Mouse (Mus musculus): ENCODE data around the gene Rpl37.
"Not testable (repeated sequence)": the region's sequence is repeated elsewhere in the genome, so short reads cannot be mapped to it uniquely, and the experiment has no call there.

Rpl37 gene

DNA sequence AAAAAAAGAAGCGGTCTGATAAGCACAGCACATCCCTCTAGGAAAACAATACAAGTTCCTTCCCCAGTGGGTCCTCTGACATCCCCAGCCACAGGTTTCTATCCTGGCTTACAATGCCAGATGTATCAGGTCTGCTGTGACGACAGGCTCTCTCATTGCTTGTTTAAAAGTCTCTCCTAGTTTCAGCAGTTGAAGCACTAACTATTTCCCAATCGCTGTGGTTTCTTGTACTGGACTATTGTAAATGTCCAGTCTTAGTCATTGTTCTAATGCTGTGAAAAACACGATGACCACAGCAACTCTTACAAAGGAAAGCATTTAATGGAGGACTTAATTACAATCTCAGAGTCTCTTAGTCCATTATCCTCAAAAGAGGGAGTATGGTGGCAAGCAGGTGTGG is 10.0 kb downstream of the Rpl37 start:
- no peak for DNase-seq

DNA sequence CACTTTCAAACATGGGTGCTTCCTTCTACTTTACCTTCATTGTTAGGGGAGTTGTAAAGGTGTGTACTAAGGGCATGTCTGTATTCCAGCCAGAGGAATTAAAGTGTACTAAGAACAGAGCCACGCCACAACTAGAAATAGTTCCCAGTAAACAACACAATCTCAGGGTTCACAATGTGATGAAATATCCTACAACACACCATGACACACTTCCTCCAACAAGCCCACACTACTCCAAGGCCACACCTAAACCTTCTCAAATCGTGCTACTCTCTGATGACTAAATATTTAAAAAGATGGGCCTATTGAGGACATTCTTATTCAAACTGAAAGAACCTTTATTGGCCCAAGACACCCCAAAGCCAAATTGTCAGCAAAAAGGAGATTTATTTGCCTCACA is 11.0 kb downstream of the Rpl37 start:
- DNase-seq = no peak

DNA sequence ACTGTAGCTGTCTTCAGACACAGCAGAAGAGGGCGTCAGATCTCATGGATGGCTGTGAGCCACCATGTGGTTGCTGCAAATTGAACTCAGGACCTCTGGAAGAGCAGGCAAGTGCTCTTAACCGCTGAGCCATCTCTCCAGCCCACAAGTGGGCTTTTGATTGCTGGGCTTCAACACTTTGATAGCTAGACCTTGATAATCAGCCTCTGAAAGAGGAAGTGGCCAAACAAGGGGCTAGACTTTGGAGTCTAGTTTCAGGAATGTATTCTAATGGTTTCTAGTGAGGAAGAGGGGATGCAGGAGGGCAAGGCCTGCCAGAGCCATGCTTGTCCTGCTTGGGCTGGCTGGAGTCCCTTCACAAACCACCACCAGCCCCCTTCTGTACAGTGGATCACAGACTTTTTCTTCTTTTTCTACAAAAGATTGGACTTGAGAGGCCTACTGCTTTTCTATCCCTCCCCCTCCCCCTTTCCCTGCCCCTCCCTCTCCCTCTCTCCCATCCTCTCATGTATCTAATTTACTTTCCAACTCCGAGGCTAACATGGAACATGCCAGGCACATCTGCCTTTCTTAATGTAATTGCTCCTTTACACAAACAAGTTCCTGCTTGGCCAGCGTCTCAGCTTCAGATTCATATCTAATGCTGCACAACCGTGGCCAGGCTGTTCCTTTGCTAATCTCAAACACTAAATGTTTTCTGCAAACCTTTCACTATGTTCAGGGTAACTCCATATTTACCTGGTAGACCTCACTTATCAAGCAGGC is 11.9 kb downstream of the Rpl37 start:
- DNase-seq = no peak

DNA sequence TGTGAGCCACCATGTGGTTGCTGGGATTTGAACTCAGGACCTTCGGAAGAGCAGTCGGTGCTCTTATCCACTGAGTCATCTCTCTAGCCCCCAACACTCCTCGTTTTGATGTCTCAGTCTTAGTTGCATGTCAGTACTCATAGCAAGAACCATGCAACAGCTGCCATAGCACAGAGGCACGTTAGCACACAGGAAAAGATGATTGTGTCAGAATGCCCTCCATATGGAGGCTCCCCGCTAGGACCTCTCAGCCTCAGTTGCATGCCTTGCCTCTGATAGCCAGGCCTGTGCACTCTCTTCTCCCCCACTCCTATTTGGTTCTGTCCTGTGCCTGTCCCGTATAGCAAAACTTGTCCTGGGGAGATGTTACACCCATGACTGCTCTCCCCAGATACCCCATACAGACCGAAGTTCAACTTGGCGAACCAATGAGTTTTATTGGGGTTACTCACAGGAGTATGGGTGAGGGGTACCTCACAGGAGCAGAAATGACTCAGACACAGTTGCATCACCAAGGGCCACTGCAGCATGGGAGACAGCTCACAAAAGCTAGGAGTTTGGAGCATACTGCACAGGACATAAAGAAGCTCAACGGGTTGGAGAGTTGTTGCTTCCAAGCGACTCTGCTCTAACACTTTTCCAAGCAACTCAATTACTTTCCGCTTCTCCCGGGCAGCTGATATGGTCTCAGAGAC is 12.8 kb downstream of the Rpl37 start:
- no peak for DNase-seq

DNA sequence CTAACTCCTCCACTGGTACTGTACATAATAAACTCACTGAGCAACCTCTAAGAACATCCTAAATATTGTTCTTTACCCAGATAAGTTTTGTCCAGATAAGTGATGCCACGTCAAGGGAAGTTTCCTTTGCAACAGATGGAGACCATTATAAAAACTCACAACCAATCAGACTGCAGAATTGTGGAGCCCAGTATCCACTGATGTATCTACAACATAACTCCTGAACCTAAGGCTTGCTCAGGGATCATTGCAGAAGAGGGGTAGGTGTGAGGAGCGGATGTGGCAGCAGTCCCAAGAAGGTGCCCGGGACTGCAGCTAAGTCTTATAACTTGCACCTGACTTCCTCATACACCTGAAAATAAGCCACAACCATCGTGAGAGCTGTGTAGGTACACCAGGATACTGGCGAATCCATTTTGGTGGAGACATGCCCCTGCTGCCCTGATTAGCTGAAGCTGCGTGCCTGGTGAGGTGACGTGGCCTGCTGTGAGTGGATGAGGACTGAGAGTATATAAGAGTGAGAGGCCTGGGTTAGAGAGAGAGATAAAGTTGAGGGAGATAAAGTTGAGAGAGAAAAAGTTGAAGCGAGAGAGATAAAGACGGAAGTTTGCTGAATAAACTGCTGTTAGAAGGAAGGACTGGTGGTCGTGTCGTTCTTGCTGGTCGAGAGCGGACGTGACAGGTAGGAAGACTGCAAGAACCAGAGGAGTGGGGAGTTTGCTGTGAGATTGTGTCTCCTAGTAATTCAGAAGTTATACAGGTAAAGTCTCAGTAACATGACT is 14.6 kb downstream of the Rpl37 start:
- DNase-seq = not testable (repeated sequence)

DNA sequence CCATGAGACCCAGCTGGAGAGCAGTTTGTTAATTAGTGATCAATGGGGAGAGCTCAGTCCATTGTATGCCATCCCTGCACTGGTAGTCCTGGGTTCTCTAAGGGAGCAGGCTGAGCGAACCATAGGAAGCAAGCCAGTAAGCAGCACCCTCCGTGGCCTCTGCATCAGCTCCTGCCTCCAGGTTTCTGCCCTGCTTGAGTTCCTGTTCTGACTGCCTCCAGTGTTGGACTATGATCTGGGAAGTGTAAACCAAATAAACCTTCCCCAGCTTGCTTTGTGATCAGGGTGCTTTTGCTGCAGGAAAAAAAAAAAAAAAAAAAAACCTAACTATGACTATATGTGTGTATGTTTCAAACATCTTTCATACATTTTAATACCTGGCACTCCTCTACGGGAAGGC is 16.9 kb downstream of the Rpl37 start:
- no peak for DNase-seq

DNA sequence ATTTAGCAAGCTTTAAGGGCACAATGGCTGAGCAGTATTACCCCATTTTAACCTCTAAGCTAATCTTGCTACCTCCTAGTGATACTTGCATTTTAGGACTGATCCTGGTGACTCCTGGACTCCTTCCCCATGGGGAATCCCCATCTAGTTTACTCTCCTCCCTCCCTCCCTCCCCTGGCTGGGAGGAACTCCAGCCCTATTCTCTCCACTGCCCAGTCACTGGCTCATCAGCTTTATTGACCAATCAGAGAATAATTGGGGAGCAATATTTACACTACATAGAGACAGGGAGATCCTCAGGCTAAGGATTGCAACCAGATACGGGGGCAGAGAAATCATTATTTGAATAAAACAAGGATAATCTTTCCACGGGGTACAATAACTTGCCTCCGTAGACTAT is 17.7 kb downstream of the Rpl37 start:
- DNase-seq = no peak

DNA sequence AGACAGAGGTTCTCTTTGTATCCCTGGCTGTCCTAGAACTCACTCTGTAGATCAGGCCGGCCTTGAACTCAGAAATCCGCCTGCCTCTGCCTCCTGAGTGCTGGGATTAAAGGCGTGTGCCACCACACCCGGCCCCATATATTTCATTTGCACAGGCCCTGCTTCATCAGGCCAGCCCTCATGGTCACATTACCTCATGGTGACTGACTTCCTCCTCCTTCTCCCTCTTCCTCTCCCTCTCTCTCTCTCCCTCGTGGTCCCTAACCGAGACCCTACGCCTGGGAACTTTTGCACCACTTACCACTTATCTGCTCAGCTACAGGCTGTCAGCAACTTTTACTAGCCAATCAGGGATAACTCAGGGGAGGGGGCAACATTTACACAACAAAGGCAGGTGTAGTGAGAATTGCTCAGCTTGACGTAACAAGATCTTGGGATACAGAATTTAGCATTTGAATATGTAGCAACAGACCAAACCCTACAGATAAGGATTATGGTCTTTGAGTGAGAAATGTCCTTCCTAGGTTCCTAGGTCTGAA is 18.6 kb downstream of the Rpl37 start:
- DNase-seq = no peak

DNA sequence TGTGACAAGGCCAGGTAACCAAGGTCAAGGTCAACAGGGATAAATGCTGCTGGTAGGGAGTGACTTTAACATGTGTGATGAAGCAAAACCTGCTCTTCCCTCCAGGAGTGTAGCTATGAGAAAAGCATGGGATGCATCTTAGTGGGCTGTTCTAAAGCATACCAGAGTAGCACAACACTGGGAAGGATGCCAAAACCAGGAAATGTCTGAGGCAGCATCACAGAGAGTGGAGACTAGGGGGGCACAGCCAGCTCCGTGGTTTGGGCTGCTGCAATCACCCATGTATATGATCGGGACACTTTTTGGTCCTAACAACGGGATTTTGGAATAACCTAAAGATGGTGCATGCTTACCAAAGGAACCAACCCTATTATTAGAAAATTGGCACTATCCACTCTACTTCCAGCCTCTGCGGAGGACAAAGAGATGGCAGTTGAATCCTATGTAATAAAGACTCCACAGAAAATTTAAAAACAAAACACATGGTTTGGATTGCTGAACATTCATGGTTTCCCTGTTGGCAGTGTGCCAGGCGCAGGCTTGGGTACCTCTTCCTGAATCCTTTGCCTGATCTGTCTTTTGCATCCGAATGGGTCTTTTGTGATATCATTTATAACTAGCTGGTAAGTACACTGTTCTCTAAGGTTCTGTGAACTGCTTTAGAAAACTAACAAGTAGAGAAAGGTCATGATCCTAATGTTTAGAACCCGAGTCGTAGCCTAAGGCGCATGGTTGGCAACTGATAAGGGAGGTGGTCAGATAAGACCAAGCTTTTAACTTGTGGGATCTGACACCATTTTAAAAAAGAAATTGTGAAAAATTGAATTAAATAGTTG is 21.8 kb downstream of the Rpl37 start:
- DNase-seq = no peak

DNA sequence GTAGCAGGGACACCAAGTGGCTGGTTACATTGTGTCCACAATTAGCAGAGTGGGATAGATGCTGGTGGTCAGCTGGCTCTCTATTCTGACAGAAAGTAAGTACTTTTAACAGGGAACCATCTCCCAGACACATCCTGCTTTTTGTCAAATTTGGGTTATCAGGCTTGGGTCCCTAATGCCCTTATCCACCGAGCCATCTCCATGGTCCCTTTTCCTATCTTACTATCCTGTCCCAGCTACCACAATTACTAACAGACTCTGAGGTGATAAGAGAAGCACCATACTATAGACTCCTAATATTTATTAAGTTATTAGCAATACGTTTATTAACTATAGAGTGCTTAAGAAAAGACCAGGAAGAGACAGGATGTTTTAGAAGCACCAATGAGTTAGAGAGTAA is 22.9 kb downstream of the Rpl37 start:
- DNase-seq = no peak

DNA sequence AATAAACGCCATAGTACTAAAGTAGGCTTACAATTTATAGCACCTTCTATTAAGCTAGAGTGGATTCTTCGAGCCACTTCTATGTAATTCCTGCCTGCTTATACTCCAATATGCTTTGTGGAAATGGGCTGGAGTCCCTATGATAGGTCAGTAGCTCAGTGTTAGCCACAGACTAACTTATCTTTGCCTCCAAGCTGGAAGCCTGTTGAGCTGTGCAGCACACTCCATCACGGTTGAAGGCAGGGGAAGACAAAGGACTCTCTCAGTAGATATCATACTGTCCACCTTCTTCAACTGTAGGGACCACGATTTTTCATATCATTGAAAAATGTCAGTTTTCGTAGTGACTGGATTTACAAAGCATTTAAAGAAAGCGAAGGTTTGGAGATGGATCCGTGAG is 23.4 kb downstream of the Rpl37 start:
- no peak for DNase-seq

DNA sequence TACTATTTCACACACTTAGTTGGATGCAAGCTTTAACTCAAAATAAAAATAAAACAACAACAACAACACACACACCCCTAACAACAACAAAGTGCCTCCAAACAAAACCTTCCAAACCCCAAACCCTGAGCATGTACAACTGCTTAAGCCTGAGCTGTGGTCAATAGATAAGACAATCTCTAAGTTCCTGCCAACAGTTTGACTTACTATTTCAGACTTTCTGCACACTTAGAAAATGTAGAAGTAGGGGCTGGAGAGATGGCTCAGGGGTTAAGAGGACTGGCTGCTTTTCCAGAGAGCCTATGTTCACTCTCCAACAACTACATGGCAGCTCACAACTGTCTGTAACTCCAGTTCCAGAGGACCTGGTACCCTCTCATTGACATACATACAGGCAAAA is 23.9 kb downstream of the Rpl37 start:
- DNase-seq = no peak

DNA sequence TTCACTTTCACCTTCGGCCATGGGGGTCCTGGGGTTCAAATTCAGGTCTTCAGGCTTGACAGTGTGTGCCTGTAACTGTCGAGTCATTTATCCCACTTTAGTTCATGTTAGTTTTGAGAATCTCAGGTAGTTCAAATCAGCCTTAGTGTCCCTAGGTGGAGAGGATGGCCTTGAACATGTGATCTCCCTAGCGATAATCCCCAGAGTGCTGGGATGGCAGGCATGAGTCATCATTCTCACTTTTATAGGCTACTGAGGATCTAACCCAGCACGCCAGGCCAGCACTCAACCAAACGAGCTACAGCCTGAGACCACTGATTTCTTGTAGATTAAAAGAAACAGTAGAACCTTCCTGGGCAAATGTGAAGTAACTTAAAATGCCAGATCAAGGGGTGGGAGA is 25.6 kb downstream of the Rpl37 start:
- no peak for DNase-seq

DNA sequence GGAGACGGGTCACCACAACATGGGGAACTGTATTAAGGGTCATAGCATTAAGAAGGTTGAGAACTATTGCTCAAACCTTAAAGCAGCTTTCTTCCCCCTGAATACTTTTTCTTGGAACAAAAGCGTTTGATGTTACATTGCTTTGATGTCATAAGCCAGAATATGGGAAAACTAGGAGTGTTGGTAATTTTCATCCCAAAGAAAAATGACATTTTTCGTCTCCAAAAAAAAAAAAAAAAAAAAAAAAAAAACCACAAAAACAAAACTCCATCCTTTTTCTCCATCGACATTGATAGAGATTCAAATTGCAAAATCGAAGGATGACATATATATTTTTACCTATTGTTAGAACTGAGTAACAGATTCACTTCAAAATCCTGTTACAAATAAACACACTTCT is 26.3 kb downstream of the Rpl37 start:
- DNase-seq = no peak

DNA sequence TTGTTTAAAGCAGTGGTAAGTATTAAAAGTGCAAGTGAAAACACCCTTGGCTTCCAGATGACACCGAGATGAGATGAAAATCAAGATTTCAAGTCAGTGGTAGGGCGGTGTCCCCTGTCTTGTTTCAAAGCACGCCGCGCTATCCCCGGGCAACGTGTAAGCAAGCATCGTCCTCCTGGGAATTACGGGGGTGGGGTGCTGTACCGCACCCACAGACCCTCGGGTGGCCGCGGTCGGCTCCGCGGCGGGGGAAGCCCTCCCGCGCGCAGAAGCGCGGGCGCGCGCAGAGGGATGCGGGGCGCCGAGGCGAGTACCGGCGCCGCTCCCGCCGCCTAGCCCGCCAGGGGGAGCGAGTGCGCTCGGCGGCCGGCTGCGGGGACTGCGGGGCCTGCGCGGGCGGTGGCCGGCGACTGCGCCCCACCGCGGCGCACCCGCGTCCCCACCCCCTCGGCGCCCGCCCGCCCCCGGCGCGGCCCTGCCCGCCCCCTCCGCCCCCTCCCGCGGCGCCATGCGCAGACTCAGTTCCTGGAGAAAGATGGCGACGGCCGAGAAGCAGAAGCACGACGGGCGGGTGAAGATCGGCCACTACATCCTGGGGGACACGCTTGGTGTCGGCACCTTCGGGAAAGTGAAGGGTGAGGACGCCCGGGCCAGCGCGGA is 27.0 kb downstream of the Rpl37 start, which contains the start of gene Prkaa1:
Gene Prkaa1, plus strand, starts transcription at position 501 of the 660 bp plus-strand sequence.
- DNase-seq = peak; percentile 75 to 86

DNA sequence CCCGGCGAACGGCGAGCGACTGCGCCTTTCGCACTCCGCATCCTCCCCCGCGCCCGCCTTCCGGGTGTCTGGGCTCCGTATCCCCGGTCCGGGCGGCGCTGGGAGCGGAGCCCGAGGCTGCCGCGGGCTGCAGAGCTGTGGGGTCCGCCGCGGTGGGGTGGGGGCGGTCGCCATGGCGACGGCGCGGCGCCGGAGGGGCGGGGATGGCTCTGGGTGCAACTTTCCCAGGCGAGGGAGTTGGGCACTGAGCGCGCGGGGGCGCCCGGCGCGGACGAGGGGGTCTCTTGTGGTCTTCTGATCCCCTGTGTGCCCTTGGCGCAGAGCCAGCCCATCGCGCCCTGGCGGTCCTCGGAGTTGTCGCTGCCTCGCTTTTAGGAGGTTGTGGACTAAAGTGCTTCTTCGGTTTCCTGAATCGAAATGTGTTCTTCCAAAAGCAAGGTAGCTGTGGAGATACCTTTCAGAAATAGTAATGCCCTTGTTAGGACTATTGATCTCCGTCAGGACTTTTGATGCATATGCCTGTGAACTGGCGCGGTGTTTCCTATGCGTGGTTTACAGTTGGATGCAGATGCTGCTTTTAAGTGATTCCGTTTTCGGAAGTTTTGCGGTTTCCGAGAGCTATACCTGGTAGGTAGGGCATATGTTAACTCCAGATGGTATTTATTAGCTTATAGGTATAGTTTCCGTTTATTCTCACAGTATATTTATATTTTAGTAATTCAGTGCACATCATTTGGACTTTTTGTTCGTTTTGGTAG is 27.8 kb downstream of the Rpl37 start:
- DNase-seq = peak; percentile 64 to 77

DNA sequence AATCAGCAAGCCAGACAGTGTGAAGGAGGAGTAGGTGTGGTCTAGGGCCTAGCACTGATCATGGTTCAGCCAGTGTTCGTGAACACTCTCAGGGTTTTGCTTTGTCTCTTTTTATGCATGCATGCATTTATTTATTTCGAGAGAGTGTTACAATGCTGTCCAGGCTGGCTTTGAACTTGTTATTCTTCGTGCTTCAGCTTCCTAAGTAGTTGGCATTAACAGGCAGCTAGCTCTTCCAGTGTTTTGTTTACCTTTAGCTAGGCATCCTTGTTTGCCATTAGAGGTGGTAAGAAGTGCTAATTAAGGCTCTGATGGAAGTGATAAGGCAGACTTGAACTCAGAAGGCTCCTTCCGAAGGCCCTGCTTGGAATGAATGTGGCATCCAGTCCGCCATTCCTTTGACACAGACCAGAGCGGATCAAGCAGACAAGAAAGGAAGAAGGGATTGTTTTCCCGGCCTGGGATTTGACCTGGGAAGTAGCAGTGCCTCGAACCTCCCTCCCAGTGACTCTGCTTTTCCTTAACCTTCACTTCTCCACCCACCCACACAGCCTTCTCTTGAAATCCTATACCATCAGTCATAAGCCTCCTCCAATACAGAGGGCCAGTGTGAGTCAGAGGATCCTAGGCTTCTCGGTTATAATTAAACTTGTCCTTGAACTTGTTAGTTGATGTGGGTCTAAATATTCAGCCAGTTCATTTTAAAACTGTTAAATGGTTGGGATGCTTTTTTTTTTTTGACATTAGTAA is 28.9 kb downstream of the Rpl37 start:
- DNase-seq = no peak

DNA sequence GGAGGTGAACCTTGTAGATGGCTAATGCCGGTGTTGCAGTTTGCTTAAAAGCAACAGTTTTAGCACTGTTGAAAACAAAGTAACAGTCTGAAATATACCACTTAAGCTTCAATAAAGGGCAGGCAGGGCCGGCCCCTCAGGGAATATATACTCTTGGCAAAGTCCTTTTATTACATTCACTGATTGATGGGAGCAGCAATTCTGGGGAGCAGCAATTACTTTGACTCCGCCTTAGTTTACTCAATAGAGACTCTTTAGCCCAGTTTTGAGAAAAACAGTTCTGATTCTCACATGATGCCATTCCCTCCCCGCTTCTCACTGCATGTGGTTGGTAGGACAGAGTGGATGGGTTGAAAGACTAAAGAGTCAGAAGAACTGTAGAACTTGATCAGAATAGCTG is 32.7 kb downstream of the Rpl37 start:
- DNase-seq = no peak

DNA sequence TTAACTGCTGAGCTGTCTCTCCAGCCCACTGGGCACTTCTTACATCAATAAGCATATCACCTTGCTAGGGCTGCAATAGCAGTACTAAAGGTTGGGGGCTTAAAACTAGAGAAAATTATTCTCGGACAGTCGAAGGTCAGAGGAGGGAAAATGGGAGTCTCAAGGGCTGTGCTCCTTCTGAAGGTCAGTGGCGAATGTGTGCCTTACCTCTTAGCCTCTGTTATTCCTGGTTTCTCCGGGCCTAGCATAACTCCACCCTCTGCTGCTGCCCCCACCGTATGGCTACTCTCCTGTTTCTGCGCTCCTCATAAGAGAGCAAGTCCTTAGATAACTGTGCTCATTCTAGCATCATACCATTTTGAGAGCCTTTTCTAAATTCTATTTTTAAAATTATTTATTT is 35.7 kb downstream of the Rpl37 start:
- DNase-seq = no peak

DNA sequence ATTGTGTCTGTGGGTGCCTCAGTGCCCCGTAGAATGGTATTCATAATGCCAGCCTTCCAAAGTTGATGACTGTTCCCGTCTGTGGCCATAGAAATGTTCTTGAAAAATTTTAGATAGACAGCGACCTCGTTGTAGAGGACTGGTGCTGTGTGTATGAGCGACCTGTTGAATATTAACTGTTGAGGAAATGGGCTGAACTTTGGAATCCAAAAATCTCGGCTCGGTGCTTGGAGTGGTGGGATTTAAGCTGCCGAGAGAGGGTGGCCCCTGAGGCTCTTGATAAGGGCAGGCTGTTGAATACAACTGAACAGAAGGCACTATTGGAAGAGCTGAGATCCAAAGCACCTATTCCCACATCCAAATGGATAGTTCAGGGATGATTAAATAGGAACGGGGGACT is 38.2 kb downstream of the Rpl37 start:
- no peak for DNase-seq
